Mouse (Mus musculus): Measurements from ENCODE around the gene Grwd1. TPM values are rescaled to one million over a fixed set of nuclear protein-coding genes. Genes with fewer than 3 reads are reported as not detected.

Grwd1 gene
- total RNA-seq, 4 experiments from 2014 or later = 24.8 to 31.5 (median 30.0) TPM

DNA sequence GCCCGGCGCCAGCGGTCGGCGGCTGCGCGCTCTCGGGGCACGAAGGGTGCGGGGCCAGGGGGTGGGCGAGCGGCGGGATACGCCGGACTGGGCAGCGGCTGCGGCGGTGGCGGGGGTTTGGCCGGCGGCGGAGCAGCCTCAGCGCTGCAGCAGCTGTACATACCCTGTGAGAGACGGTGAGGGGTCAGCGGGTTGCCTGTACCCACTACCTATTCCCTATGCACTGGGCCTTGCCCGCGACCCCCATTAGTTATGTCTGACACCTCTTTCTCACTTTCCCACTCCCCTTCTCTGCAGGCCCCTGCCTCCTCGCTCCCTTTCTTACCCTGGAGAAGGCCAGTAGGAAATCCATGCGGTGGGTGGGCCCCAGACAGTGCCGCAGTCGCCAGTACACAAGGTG, 3.2 kb upstream of the Grwd1 start:
- no peak for DNase-seq

DNA sequence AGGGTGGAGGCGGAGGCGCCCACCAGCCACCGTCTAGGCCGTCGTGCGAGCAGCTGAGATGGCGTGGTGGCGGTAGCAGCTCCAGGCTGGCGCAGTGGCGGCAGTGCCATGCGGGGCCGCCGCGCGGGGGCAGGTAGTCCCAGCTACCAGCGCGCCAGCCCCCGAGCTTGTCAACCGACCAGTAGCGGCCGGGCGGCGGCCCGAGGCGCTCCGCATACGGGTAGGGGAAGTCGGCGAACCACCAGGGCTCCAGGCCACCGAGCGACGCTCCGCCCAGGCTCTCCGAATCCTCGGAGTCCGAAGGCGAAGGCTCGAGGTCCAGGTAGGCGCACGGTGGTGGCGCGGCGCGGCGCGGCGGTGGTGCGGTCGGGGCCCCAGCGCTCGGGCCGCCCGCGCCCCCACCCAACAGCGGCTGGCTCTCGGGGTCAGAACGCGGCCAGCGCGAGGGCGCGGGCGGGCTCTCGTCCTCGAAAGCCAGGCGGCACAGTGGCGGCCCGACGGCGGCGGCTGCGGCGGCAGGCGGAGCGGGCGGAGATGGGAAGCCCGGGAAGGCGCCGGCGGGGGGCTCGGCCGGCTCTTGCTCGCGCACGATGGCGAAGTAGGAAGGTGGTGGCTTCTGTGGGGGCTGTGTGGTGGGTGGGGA, 2.5 kb upstream of the Grwd1 start:
- no peak for DNase-seq

DNA sequence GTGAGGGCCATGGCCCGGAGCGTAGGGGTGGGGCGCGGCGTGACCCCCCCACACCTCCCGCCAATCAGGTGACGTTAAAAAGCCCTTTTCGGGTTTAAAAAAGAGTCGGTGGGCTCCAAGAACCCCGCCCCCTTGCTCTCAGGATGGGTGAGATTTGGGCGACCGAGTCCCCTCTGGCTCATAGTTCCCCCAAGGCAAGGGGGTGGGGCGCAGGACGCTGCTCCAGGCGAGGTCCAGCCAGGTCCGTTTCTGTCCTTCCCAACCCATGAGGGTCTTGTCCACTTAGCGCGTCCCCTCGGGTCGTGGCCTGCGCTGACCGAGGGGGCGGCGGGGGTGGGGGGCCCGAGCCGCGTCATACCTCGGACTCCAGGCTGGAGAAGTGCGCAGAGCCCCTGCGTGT, 1.7 kb upstream of the Grwd1 start:
- no peak for DNase-seq

DNA sequence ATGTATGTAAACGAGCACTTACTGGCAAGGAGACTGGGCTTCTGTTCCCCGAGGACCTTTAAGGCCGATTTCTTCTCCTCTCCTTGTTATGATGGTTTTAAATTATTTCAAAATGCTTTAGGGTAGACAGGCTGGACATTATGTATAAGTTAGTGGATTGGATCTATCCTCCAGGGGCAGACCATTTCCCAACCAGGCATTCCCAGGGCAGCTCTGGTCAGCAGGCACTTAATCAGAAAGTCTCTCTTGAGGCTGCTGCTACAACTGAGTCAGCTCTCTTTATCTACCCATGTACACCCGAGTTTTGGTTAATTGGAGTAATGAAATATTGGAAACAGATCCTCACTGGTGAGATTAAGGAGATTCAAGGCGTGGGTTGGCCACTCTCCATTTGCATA, 383 bp upstream of the Grwd1 start:
- DNase-seq = no peak

DNA sequence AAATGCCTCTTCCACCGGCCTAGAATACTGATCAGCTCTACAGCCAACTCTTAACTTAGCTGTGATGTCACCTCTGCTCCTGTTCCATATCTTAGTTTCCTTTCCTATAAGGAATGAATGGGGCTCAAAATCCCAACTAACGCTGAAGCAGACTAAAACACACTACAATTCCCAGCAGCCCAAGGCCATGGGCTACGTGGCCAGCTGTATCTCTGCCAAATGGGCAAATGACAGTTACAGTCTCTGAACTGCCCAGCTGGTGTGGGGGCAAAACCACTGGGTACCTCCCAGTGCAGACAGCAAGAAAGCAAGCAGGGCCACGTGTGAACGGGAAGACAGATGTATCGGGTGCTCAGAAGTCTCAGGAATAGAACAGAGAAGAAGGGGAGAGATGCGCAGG, 4.1 kb downstream of the Grwd1 start:
- no peak for DNase-seq

DNA sequence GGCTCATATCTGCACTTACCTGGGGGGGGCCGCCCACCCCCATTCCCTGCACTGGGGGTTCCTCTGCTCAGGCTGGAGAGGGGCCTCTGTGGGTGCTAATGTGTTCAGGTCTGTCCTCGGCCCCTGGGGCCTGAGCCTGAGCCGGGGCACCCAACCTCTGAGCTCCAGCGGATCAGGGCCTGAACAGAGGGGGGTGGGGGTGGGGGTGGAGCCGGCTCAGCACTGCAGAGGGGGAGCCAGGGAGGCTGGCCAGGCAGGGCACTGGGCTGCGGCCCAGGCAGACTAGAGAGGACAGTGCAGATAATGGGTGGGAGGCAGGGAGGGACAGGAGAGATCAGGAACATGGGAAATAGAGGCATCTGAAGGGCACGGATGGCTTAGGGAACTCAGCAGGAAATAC, 6.1 kb downstream of the Grwd1 start, which contains the start of gene Kcnj14:
Gene Kcnj14, minus strand, starts transcription at position 185 of the 400 bp plus-strand sequence.
- no peak for DNase-seq

DNA sequence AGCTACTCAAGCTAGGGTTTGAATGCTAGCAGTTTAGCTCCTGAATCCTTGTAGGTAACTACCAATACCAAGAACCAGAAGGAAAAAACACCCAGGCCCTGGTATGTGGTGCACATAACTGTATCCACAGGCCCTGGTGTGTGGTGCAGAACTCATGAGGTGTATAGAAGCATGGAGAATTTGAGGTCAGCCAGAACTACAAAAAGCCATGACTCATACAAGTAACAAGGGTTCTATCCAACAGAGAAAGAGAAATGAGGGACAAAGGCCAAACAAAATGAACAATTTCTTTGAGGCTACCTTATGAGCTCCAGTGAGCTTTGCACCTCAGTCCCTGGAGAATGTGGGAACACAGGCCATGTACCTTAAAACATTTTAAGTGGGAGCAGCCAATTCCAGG, 9.8 kb downstream of the Grwd1 start:
- DNase-seq = no peak

DNA sequence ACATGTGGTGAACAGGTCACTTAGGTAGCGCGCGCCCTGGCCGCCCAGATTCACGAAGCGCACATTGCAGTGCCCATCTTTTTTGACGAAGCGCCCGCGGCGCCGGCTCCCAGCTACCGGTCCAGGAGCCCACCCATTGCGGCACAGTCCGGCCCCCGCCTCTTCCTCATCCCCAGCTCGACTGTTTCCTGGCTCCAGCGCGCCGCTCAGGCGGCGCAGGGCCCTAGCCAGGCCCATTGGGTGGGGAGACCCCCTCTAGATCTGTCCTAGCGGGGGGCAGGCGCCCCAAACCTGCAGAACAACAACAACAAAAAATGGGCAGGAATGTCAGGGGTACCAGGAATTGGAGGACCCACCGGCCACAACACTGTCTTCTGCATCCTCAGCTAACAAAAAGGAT, 10.9 kb downstream of the Grwd1 start:
- DNase-seq = no peak

DNA sequence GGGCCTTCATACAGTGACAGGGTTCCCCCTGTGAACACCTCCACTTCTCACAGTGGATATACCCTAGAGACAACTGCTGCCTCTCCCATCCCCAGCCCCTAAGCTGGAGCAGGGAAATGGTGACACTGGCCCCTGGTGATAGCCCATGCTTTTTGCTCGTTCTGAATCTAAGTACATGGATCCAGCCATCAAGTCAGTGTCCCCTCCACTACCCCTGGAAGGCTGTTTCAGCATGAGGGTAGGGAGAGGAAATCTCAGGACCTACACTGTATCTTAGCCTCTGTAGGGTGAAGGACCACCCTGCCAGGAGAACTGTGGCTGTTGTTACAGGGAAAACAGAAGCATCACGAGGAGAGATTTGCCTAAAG, 14.8 kb downstream of the Grwd1 start:
- DNase-seq = no peak

DNA sequence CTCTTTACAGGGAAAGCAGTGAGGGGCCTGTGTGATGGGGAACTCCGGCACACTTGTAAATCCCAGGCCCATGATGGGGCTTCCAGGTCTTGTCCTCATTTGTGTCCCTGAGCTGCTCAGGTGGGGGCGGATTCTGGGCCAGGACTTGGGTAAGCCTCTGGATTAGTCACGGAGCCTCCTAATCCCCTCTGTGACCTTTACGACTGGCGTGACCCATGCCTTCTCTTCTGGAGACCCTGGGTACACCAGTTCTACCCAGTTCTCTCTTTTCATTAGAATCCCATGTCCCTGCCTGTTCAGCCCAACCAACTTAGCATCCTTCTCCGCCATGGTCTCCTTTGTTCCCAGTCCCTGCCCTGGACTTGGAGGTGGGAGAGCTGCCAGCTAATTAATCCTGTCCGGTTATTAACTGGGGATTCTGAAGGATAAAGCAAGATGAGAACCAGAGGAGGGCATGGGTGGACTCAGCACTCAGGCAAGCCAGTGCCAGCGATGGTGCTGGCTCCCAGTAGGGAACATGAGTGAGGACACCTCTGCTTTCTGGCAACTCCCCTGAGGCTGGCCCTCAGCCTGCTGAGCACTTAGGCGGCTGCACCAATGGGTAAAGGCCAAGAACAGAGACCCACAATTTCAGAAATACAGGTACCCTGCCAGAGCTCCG, 15.3 kb downstream of the Grwd1 start:
- DNase-seq = no peak

DNA sequence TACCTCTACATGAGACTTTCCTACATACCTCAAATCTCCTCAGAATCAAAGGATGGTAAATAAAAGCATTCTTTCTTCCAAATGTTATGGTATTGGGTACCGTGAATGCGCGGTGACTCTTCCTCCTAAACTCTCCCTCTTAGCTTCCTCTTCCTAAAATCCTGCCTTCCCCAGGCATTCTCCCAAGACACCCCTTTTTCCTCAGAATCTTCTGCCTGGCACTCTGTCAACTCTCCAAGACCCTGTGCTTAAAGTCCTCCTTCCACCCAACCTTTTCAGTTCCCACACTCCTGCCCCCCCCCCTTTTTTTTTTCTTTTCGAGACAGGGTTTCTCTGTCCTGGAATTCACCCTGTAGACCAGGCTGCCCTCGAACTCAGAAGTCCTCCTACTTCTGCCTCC, 15.9 kb downstream of the Grwd1 start:
- no peak for DNase-seq

DNA sequence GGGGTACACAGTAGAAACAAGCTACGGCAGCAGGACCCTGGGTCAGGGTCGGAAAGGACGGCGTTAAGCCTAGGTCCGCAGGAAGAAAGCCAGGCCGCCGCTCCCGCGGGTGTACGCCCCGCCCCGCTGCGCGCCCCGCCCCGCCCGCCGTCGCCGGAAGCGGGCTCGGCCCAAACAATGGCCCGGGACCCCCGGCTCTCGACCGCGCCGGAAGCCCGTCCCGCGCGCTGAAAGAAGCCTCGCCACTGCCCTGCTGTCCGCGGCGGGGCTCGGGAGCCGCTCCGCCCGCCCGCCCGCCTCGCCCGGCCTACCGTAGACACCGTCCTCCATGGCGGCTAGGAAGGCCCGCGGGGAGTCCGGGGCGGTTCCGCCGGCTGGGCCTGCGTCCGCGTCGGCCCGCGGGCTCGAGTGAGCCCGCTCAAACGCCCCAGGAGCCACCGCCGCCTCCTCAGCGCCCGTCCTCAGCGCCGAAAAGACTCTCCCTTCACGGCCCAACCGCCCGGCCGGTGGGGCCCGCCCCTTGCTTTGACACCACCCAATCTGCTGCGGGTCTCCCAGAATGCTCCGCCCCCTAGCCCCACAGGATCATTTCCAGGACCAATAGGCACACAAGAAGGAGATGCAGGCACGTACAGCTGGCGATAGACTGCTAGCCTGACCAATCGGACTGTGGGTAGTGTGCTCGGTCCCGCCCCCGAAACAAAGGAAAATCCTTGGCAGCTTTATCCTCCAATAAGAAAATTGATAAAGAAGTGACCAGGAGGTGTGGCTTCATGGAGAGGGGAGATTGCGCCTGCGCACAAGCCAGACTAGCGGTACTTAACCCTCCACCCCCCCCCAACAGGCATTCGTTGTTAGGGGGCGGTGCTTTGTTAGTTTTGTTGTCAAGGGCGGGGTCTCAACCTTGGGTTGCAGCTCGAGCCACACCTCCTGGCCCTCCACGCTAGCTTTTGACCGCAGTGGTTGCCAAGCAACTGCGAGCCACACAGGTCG, 16.7 kb downstream of the Grwd1 start, which contains the start of gene Cyth2:
Gene Cyth2, minus strand, starts transcription at position 795 of the 993 bp plus-strand sequence.
- peak; percentile 99 for DNase-seq

DNA sequence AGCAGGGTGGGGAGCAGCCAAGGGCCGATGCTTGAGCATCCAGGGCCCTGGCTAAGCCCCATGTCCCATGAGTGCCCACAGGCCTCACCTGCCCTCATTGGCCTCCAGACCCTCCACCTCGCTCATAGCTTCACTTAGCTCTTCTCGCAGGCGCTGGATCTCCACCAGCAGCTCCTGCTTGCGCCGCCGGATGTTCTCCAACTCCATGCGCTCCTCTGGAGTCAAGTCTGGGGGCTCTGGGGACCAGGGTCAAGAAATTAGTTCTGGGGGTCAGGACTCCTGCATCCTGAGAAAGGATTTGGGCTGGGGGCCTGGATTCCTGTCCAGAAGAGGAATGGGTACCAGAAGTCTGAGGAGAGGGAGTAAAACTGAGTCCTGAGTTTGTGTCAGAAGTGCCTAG, 17.8 kb downstream of the Grwd1 start:
- DNase-seq = no peak

DNA sequence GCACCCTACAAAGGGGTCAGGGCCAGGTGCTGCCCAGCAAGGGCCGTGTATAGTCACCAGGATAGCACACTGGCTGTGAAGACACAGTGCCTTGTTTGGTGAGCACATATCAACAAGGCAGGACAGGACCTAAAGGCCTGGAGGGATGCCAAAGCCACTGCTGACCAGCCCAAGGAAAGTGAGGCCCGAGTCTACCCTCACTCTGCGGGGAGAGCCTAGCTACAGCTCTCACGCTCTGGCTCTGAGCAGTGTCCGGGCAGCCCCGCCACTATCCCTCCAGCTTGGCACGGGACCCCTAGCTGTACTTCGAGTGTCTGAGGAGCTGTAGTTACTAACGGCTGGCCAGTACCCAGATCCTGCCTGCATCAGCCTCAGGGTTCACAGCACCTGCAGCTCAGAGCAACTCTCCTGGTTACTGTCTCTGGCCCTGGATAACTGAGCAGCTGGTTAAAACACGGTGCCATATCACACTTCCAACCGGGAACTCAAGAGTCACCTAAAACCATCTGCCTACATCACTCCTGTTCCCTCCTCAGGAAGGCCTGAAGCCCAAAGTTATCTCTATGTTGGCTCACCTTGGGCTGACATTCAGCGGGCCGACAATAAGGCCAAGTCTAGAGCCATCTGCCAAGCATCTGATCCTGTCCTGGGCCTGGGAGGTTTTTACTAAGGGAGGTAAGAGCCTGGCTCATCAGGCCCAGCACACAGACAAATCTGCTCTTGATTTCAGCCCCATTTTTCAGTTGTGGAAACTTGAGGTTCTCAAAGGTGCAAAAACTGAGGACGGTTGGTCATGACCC, 21.3 kb downstream of the Grwd1 start:
- DNase-seq = no peak

DNA sequence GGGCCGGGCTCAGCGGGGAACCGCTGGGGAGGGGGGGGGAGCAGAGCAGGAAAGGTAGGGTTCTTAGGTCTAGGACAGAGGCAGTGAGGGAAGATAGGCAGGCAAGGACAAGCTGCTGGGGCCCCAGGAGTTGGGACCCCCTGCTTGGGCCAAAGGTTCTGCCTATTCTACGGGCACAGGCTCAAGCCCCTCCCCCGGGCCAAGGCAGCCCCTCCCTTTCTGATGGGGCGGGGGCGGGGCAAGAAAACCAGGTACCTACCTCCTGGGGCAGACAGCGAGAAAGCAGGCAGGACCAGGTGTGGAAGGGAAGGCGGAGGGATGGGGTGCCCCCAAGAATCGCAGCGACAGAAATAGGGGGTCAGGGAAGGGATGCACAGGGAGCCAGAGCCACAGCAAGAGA, 22.3 kb downstream of the Grwd1 start:
- no peak for DNase-seq

DNA sequence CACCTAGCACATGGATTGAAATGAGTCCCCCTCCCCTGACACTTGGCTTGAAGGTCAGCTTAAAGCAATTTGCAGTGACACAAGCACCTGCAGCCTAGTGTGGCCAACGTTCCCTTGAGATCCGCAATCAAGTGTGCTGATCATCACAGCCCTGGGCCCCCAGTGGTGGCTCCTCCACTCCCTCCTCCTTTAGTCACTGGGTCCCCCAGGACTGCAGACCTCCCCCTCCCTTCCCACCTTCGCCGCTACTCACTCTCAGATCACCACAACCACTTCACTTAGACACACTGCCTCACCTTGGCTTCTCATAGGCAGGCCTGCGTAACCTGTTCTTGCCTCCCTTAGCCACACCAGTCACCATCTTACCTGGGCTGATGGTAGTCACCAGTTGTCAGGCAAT, 24.8 kb downstream of the Grwd1 start:
- no peak for DNase-seq

DNA sequence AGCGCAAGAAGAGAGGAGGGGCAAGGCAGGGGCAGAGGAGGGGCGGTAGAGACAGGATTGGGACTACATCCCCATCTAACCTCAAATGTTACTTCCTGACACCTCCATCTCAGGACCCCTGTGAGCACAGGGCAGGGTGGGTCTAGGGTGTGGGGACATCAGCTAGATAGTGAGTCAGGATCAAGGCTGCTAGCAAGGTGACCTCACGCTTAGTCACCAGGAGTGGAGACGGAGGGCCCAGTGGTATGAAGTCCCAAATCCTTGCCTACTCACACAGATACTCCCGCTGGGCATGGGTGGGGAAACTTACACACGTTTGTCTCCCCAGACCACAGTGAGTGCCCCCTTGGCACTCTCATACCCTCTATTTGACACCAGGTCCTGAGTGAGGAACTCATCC, 28.2 kb downstream of the Grwd1 start:
- DNase-seq = no peak

DNA sequence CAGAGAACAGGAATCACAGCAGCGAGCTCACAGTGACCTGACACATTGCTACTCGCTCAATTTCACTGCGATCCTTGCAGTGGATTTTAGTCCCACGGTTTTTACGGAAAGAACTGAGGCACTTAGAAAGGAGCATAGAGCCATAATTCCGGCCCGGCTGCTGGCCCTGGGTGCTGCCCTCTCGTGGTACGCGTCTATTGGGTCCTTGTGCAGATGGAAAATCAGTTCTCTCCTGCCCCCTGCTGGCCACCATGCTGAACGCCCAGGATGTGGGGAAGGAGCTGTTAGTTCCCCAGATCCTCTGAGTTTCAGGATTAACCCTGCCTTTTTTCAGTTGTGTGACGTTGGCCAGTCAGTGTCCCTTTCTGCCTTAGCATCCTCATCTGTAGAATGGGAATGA, 29.4 kb downstream of the Grwd1 start:
- peak; percentile 83 for DNase-seq

DNA sequence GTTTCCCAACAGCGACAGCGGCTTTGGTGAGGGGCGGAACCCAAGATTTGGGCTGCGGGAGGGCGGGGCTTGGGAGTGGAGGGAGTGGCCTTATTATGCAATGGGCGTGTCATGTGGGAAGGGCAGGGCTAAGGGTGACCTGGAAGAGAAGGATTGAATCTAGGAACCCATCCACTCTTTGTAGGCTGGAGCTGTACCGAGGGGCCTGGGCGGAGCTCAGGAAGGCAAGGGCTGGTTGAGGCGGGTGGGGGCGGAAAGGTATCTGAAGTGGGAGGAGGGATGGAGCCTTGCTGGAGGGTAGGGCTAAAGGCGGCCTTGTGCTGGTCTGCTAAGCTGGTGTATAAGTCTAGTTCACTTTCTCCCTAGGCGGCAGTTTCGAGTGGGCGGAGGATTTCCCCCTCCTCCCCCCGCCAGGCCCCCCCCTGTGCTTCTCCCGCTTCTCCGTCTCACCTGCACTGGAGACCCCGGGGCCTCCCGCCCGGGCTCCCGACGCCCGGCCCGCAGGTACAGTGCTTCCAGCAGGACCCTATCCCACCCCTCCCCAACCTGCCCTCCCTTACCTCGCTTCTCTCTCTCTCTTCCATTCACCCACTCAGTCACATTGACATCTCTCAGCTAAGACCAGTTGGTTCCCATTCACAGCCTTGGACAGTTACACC, 30.1 kb downstream of the Grwd1 start:
- no peak for DNase-seq

DNA sequence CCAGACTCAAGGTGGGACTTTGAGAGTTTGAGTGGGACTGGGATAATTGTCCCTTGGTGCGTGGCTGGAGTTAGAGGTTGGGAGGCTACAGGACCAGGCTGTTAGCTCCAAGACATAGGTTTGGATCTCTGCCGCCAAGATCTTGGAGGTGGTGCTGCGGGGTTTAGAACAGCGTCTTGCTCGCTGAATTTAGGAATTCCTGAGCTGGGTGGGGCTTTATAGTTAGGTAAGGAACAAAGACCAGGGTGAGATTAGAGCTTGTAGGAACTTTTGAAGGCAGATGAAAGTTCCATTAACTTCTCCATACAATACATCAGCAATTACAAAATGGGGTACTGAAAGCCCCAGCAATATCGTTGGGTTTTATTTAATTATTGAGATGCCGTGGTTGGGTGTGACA, 30.7 kb downstream of the Grwd1 start:
- no peak for DNase-seq

DNA sequence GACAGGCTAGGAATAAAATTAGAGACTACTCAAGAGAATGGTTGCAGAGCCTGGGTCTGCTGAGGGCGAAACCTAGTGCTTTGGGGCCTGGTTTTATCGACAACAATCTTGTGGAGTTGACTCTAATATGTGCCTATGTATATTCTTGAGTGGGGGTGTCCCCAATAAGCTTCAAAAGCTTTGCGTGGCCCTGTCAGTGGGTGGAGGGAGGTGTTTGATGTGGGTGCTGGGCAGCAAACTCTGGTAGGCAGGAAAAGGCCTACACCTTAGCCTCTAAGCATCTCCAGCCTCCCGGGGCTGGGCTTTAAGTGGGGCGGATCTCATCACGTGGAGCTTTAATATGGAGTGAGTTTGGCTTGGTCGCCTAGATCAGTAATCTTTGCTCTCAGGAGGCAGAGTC, 31.8 kb downstream of the Grwd1 start:
- DNase-seq = no peak

DNA sequence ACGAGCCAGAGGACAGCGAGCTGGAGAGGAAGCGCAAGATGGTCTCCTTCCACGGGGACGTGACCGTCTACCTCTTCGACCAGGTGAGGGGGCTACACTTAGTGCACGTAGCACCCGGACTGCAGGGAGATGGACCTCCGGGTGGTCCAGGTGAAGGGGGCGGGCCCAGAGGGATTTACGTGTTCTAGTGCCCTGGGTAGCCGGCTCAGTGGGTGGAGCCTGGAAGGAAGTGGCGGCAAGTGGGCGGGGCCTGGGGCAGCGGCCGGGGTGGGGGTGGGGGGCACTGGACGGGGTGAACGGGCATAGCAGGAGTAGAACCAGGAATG, 32.3 kb downstream of the Grwd1 start:
- no peak for DNase-seq
